Mouse (Mus musculus): ENCODE data around the gene Wipi2. TPM values are rescaled to one million over a fixed set of nuclear protein-coding genes. Genes with fewer than 3 reads are reported as not detected.

Wipi2 gene
- total and polyA plus RNA-seq, 3 experiments = 38.6 to 74.7 (median 53.6) TPM

- DNase-seq (ENCODE audit: low read depth, low spot score) = peak; percentile 30
These were observed 7.6 kb upstream of the Wipi2 start for GRCm38 (mm10) chr5:142619866-142620265.

GRCm38 (mm10) chr5:142621421-142621820 lies 6.1 kb upstream of the Wipi2 start:
- no peak for DNase-seq (ENCODE audit: low read depth, low spot score)
- H3K4me3 ChIP-seq (ENCODE audit: control insufficient read depth in 1 of 2, insufficient read depth in 1 of 2, low read depth in 2 of 2, low read length in 2 of 2) = no peak overlapping the region
- no peaks in the 10 kb centered on the region for H3K79me2 ChIP-seq (ENCODE audit: control insufficient read depth, insufficient read depth, low read length, poor library complexity)
- no peak overlapping the region for H3K9ac ChIP-seq (ENCODE audit: control insufficient read depth, low read depth, low read length, poor library complexity, severe bottlenecking)
- H3K4me1 ChIP-seq (ENCODE audit: control insufficient read depth in 1 of 2, insufficient read depth in 2 of 2, low read length in 2 of 2) = no peaks in the 10 kb centered on the region
- no peak overlapping the region for H3K27ac ChIP-seq (ENCODE audit: control insufficient read depth, low read depth, low read length)
- no peaks in the 10 kb centered on the region for H3K36me3 ChIP-seq (ENCODE audit: control insufficient read depth in 1 of 2, insufficient read depth in 2 of 2, low read length in 2 of 2)
- TF ChIP-seq POLR2A (IDR thresholded peaks at IDR 0.05; ENCODE audit: control insufficient read depth in 1 of 2, insufficient read depth in 1 of 2, low read depth in 1 of 2, low read length in 2 of 2, poor library complexity in 1 of 2) (no peak), SIN3A (IDR thresholded peaks at IDR 0.05; ENCODE audit: low read length) (no peak), ZKSCAN1 (IDR thresholded peaks at IDR 0.05; ENCODE audit: low read depth, low read length) (no peak), KAT2A (conservative IDR thresholded peaks at IDR 0.05; ENCODE audit: low read depth, low read length) (no peak), CHD1 (IDR thresholded peaks at IDR 0.05; ENCODE audit: low read depth, low read length) (no peak), GATA1 (IDR thresholded peaks at IDR 0.05; ENCODE audit: low read depth, low read length) (no peak), MAZ (IDR thresholded peaks at IDR 0.05; ENCODE audit: low read depth, low read length) (no peak), ZNF384 (IDR thresholded peaks at IDR 0.05; ENCODE audit: low read depth, low read length) (no peak), POLR2AphosphoS5 (IDR thresholded peaks at IDR 0.05; ENCODE audit: borderline replicate concordance, low read depth, low read length) (no peak), TAL1 (IDR thresholded peaks at IDR 0.05; ENCODE audit: low read length) (no peak), EP300 (IDR thresholded peaks at IDR 0.05; ENCODE audit: low read depth in 1 of 2, low read length in 2 of 2) (no peak), E2F4 (IDR thresholded peaks at IDR 0.05; ENCODE audit: borderline replicate concordance, low read depth, low read length) (no peak), RAD21 (IDR thresholded peaks at IDR 0.05; ENCODE audit: low read depth, low read length) (no peak), MYB (IDR thresholded peaks at IDR 0.05; ENCODE audit: low read depth, low read length) (no peak), MEF2A (IDR thresholded peaks at IDR 0.05; ENCODE audit: extremely low read depth, insufficient replicate concordance, low read depth, low read length, poor library complexity, severe bottlenecking) (no peak), NRF1 (IDR thresholded peaks at IDR 0.05; ENCODE audit: insufficient read depth, low read depth, low read length, poor library complexity, severe bottlenecking) (no peak), ZC3H11A (IDR thresholded peaks at IDR 0.05; ENCODE audit: low read depth, low read length) (no peak), JUND (IDR thresholded peaks at IDR 0.05; ENCODE audit: low read depth, low read length) (no peak), ELF1 (IDR thresholded peaks at IDR 0.05; ENCODE audit: low read depth, low read length) (no peak), TCF12 (IDR thresholded peaks at IDR 0.05; ENCODE audit: low read depth, low read length) (no peak)
- H3K27me3 ChIP-seq (ENCODE audit: control insufficient read depth in 1 of 2, insufficient read depth in 2 of 2, low read length in 2 of 2) = no peaks in the 10 kb centered on the region; a peak in 2 of 4 replicates
- no peaks in the 10 kb centered on the region for H3K9me3 ChIP-seq (replicated peaks; ENCODE audit: insufficient read depth, low read length)

More at GRCm38 (mm10) chr5:142619866-142620265, 7.6 kb upstream of the Wipi2 start:
- H3K36me3 ChIP-seq (ENCODE audit: control insufficient read depth in 1 of 2, insufficient read depth in 2 of 2, low read length in 2 of 2) = no peaks in the 10 kb centered on the region
- TF ChIP-seq NELFE (IDR thresholded peaks at IDR 0.05; ENCODE audit: low read depth, low read length) (no peak), ELF1 (IDR thresholded peaks at IDR 0.05; ENCODE audit: low read depth, low read length) (no peak), MEF2A (IDR thresholded peaks at IDR 0.05; ENCODE audit: extremely low read depth, insufficient replicate concordance, low read depth, low read length, poor library complexity, severe bottlenecking) (no peak), RAD21 (IDR thresholded peaks at IDR 0.05; ENCODE audit: low read depth, low read length) (peak; percentile 61), ZC3H11A (IDR thresholded peaks at IDR 0.05; ENCODE audit: low read depth, low read length) (no peak), E2F4 (IDR thresholded peaks at IDR 0.05; ENCODE audit: borderline replicate concordance, low read depth, low read length) (no peak), CTCF (IDR thresholded peaks at IDR 0.05 in 2 of 3, conservative IDR thresholded peaks at IDR 0.05 in 1 of 3; ENCODE audit: control insufficient read depth in 1 of 3, insufficient read depth in 1 of 3, low read depth in 2 of 3, low read length in 3 of 3, poor library complexity in 1 of 3, severe bottlenecking in 1 of 3) (peak; percentile 34 to 77 (median 76); a peak in 5 of 6 replicates), MXI1 (IDR thresholded peaks at IDR 0.05; ENCODE audit: low read depth, low read length) (no peak), TCF12 (IDR thresholded peaks at IDR 0.05; ENCODE audit: low read depth, low read length) (no peak), SMC3 (IDR thresholded peaks at IDR 0.05; ENCODE audit: low read depth, low read length) (peak; percentile 69), MAZ (IDR thresholded peaks at IDR 0.05; ENCODE audit: low read depth, low read length) (no peak)
- no peaks in the 10 kb centered on the region for H3K4me1 ChIP-seq (ENCODE audit: control insufficient read depth in 1 of 2, insufficient read depth in 2 of 2, low read length in 2 of 2)
- no peaks in the 10 kb centered on the region; a peak in 2 of 4 replicates for H3K27me3 ChIP-seq (ENCODE audit: control insufficient read depth in 1 of 2, insufficient read depth in 2 of 2, low read length in 2 of 2)
- H3K9me3 ChIP-seq (replicated peaks; ENCODE audit: insufficient read depth, low read length) = no peaks in the 10 kb centered on the region
- no peak overlapping the region for H3K27ac ChIP-seq (ENCODE audit: control insufficient read depth, low read depth, low read length)
- H3K79me2 ChIP-seq (ENCODE audit: control insufficient read depth, insufficient read depth, low read length, poor library complexity) = no peaks in the 10 kb centered on the region
- no peak overlapping the region for H3K9ac ChIP-seq (ENCODE audit: control insufficient read depth, low read depth, low read length, poor library complexity, severe bottlenecking)
- no peak overlapping the region for H3K4me3 ChIP-seq (ENCODE audit: control insufficient read depth in 1 of 2, insufficient read depth in 1 of 2, low read depth in 2 of 2, low read length in 2 of 2)

All from MEL (cell line).